25 mouse cellular contexts compared by ENCODE assay signal in the genomic region with DNA sequence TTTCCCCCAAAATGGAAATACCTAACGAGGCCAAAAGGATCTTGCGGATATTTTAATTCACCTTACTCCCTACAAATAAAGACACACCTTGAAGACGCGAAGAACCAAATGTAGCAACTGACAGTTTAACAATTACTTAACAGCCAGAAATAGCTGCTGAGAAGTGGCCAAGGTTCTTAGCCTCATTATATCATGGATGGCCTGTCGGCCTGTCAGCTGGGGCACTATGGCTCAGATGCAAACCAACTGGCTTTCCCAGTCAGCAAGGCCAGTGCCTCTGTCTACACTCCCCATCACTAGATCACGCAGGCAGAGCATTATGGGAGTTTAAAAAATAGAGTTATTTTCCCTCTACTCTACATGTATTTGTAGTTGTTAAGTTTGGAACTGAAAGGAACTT.
DNase-seq lines count a peak whose midpoint lies in the region; ATAC-seq lines count a peak whose summit lies in the region.
"Had no signal": no experiment of that assay in that cellular context is flagged by ENCODE, and none has a peak within 500 bp of the region (broad histone marks: within the 10 kb centered on the region; RNA-seq: fewer than 3 reads in every experiment).

No protein-coding gene starts in this region.

- H3K4me3 ChIP-seq in heart, embryonic 11.5 days (ENCODE audit: low read depth, low read length), result no peak overlapping the region
- H3K4me3 ChIP-seq: embryonic facial prominence, embryonic 12.5 days; embryonic facial prominence, embryonic 15.5 days; hindbrain, embryonic 10.5 days; hindbrain, embryonic 13.5 days; intestine, embryonic 15.5 days had no signal

- WGBS in heart, embryonic 11.5 days (ENCODE audit: insufficient replicate concordance), result 77% methylated on average over 6 of the region's 6 CpGs

- H3K9me3 ChIP-seq in heart, embryonic 11.5 days (replicated peaks; ENCODE audit: control insufficient read depth, low read length), result no peaks in the 10 kb centered on the region
- H3K9me3 ChIP-seq: embryonic facial prominence, embryonic 12.5 days; embryonic facial prominence, embryonic 15.5 days; G1E; hindbrain, embryonic 10.5 days; intestine, embryonic 15.5 days had no signal

- no peak overlapping the region for H3K9ac ChIP-seq in heart, embryonic 11.5 days (ENCODE audit: low read depth, low read length)
- H3K9ac ChIP-seq: embryonic facial prominence, embryonic 12.5 days; embryonic facial prominence, embryonic 15.5 days; forebrain, postnatal 0 days; hindbrain, embryonic 13.5 days; intestine, embryonic 15.5 days had no signal

- no peaks in the 10 kb centered on the region; the same call in 1 of the 2 replicates for H3K4me1 ChIP-seq in heart, embryonic 11.5 days (ENCODE audit: control insufficient read depth, insufficient read depth, low read length)
- H3K4me1 ChIP-seq: embryonic facial prominence, embryonic 12.5 days; embryonic facial prominence, embryonic 15.5 days; intestine, embryonic 15.5 days had no signal

- peak; percentile 89 for DNase-seq in heart, adult 11 months
- DNase-seq in heart, adult 9 months (ENCODE audit: low spot score in 2 of 2), result peak; percentile 33 to 46
- DNase-seq in heart, postnatal 4 days, result no peak
- peak; percentile 22 for DNase-seq in testis, postnatal 10 days (ENCODE audit: low spot score)
- no peak for DNase-seq in testis, postnatal 14 days (ENCODE audit: low spot score)
- DNase-seq: adrenal gland, adult 2 months; adrenal gland, postnatal 14 days; B cell, adult 2 months; cerebellum, adult 11 months; cerebellum, adult 2 months; cerebellum, adult 9-11 months; cerebellum, postnatal 25 days; forebrain, postnatal 0 days; gastrocnemius, postnatal 25 days; kidney, adult 11 months had no signal

- H3K27me3 ChIP-seq in heart, embryonic 11.5 days (ENCODE audit: control insufficient read depth, insufficient read depth, low read length), result no peaks in the 10 kb centered on the region
- H3K27me3 ChIP-seq: CH12.LX; embryonic facial prominence, embryonic 12.5 days; embryonic facial prominence, embryonic 15.5 days; hindbrain, embryonic 13.5 days; intestine, embryonic 15.5 days; Patski had no signal

- H3K4me2 ChIP-seq in heart, embryonic 11.5 days, result no peak overlapping the region
- H3K4me2 ChIP-seq: embryonic facial prominence, embryonic 12.5 days; embryonic facial prominence, embryonic 15.5 days; hindbrain, embryonic 13.5 days; intestine, embryonic 15.5 days had no signal

- no peak overlapping the region for H3K27ac ChIP-seq in heart, embryonic 11.5 days (ENCODE audit: low read depth, low read length)
- H3K27ac ChIP-seq: embryonic facial prominence, embryonic 12.5 days; embryonic facial prominence, embryonic 15.5 days; hindbrain, embryonic 10.5 days; hindbrain, embryonic 13.5 days; intestine, embryonic 15.5 days had no signal

- no peaks in the 10 kb centered on the region for H3K36me3 ChIP-seq in heart, embryonic 11.5 days (ENCODE audit: control insufficient read depth, insufficient read depth, low read length)
- H3K36me3 ChIP-seq: embryonic facial prominence, embryonic 12.5 days; embryonic facial prominence, embryonic 15.5 days; G1E; hindbrain, embryonic 10.5 days; hindbrain, embryonic 13.5 days; intestine, embryonic 15.5 days had no signal

- no peak for ATAC-seq in heart, embryonic 11.5 days (replicated peaks; ENCODE audit: insufficient number of reproducible peaks, low FRiP score, low TSS enrichment)
- ATAC-seq: forebrain, embryonic 14.5 days; forebrain, postnatal 0 days; intestine, embryonic 15.5 days; Patski had no signal

Comparison
In these comparisons a context has a peak if more than half of its experiments do, and no peak if none do; other contexts are left out.
1. DNase-seq: peak in heart, adult 11 months (single experiment), heart, adult 9 months (2 of 2) and testis, postnatal 10 days (single experiment); none in heart, postnatal 4 days (single experiment) and testis, postnatal 14 days (single experiment).